ENCODE assay signal across 20 mouse cellular contexts in genomic region chr13:45029791-45030190, GRCm38 (mm10). TPM values are rescaled to one million over a fixed set of nuclear protein-coding genes. Genes with fewer than 3 reads are reported as not detected.
A peak's percentile ranks its signal among the peaks of the same experiment; 100 is the strongest.
DNase-seq lines count a peak whose midpoint lies in the region; ATAC-seq and TF ChIP-seq lines count a peak whose summit lies in the region.
"Had no signal": no experiment of that assay in that cellular context is flagged by ENCODE, and none has a peak within 500 bp of the region (broad histone marks: within the 10 kb centered on the region; RNA-seq: fewer than 3 reads in every experiment).

No protein-coding gene starts in this region.

- H3K9me3 ChIP-seq in midbrain, embryonic 11.5 days (ENCODE audit: control insufficient read depth, low read length) = no peaks in the 10 kb centered on the region
- no peaks in the 10 kb centered on the region for H3K9me3 ChIP-seq in midbrain, postnatal 0 days (ENCODE audit: low read length)
- H3K9me3 ChIP-seq in heart, embryonic 11.5 days (replicated peaks; ENCODE audit: control insufficient read depth, low read length) = no peaks in the 10 kb centered on the region
- H3K9me3 ChIP-seq in forebrain, embryonic 15.5 days = no peaks in the 10 kb centered on the region
- H3K9me3 ChIP-seq: embryonic facial prominence, embryonic 12.5 days; forebrain, embryonic 13.5 days had no signal

- no peak for ATAC-seq in midbrain, embryonic 11.5 days (ENCODE audit: low FRiP score)
- no peak for ATAC-seq in midbrain, postnatal 0 days (ENCODE audit: low FRiP score)
- no peak for ATAC-seq in heart, embryonic 11.5 days (replicated peaks; ENCODE audit: insufficient number of reproducible peaks, low FRiP score, low TSS enrichment)
- ATAC-seq in forebrain, embryonic 15.5 days (replicated peaks) = no peak
- ATAC-seq: forebrain, embryonic 13.5 days; forebrain, embryonic 16.5 days had no signal

- H3K36me3 ChIP-seq in midbrain, embryonic 11.5 days (ENCODE audit: control insufficient read depth, insufficient read depth, low read length) = no peaks in the 10 kb centered on the region
- no peaks in the 10 kb centered on the region for H3K36me3 ChIP-seq in midbrain, postnatal 0 days (ENCODE audit: insufficient read depth, low read length)
- no peaks in the 10 kb centered on the region for H3K36me3 ChIP-seq in heart, embryonic 11.5 days (ENCODE audit: control insufficient read depth, insufficient read depth, low read length)
- H3K36me3 ChIP-seq in forebrain, embryonic 15.5 days = no peaks in the 10 kb centered on the region
- H3K36me3 ChIP-seq: embryonic facial prominence, embryonic 10.5 days; embryonic facial prominence, embryonic 12.5 days had no signal

- H3K4me3 ChIP-seq in midbrain, embryonic 11.5 days (ENCODE audit: low read depth, low read length) = no peak overlapping the region
- no peak overlapping the region for H3K4me3 ChIP-seq in midbrain, postnatal 0 days (ENCODE audit: low read depth, low read length)
- no peak overlapping the region for H3K4me3 ChIP-seq in heart, embryonic 11.5 days (ENCODE audit: low read depth, low read length)
- no peak overlapping the region for H3K4me3 ChIP-seq in forebrain, embryonic 15.5 days
- H3K4me3 ChIP-seq: embryonic facial prominence, embryonic 10.5 days; embryonic facial prominence, embryonic 12.5 days; forebrain, embryonic 13.5 days had no signal

- no peak overlapping the region for H3K27ac ChIP-seq in midbrain, embryonic 11.5 days (ENCODE audit: low read depth, low read length)
- H3K27ac ChIP-seq in midbrain, postnatal 0 days (ENCODE audit: low read depth, low read length) = no peak overlapping the region
- H3K27ac ChIP-seq in heart, embryonic 11.5 days (ENCODE audit: low read depth, low read length) = no peak overlapping the region
- H3K27ac ChIP-seq in forebrain, embryonic 15.5 days (replicated peaks) = no peak overlapping the region
- H3K27ac ChIP-seq: embryonic facial prominence, embryonic 10.5 days; embryonic facial prominence, embryonic 12.5 days; forebrain, embryonic 13.5 days had no signal

- H3K9ac ChIP-seq in midbrain, embryonic 11.5 days (ENCODE audit: low read length) = no peak overlapping the region
- no peak overlapping the region for H3K9ac ChIP-seq in midbrain, postnatal 0 days (replicated peaks; ENCODE audit: low read length, poor library complexity, severe bottlenecking)
- H3K9ac ChIP-seq in heart, embryonic 11.5 days (ENCODE audit: low read depth, low read length) = no peak overlapping the region
- H3K9ac ChIP-seq in forebrain, embryonic 15.5 days (replicated peaks) = no peak overlapping the region
- H3K9ac ChIP-seq: embryonic facial prominence, embryonic 12.5 days; forebrain, embryonic 13.5 days had no signal

- no peak for TF ChIP-seq CTCF in midbrain, postnatal 0 days (IDR thresholded peaks at IDR 0.05)

- peak; percentile 37 for DNase-seq in midbrain, embryonic 11.5 days (ENCODE audit: low spot score, missing footprints)
- no peak for DNase-seq in midbrain, postnatal 0 days (ENCODE audit: low spot score)
- DNase-seq in 416B (ENCODE audit: low read depth) (peak; percentile 8), NIH3T3 (ENCODE audit: low read depth) (peak; percentile 58)
- no peak for DNase-seq in heart, adult 9 months (ENCODE audit: low spot score in 2 of 2)
- DNase-seq: adrenal gland, adult 8-10 months; adrenal gland, postnatal 14 days; adrenal gland, postnatal 36 days; cerebellum, adult 11-12 months; cerebellum, adult 2 months; cerebellum, adult 9-10 months; cerebellum, postnatal 10 days; cerebellum, postnatal 25 days had no signal

- WGBS in midbrain, embryonic 11.5 days = 74% methylated on average over 1 of the region's 1 CpGs
- 83% methylated on average over 1 of the region's 1 CpGs for WGBS in midbrain, postnatal 0 days
- 71% methylated on average over 1 of the region's 1 CpGs for WGBS in heart, embryonic 11.5 days (ENCODE audit: insufficient replicate concordance)
- WGBS in forebrain, embryonic 15.5 days = 78% methylated on average over 1 of the region's 1 CpGs

- H3K4me1 ChIP-seq in midbrain, embryonic 11.5 days (ENCODE audit: control insufficient read depth, insufficient read depth, low read length) = no peaks in the 10 kb centered on the region
- H3K4me1 ChIP-seq in midbrain, postnatal 0 days (ENCODE audit: insufficient read depth, low read length) = no peaks in the 10 kb centered on the region
- H3K4me1 ChIP-seq in heart, embryonic 11.5 days (ENCODE audit: control insufficient read depth, insufficient read depth, low read length) = peaks cover 3% of the 10 kb centered on the region
- peaks cover 3% of the 10 kb centered on the region; the same call in 1 of the 2 replicates for H3K4me1 ChIP-seq in forebrain, embryonic 15.5 days
- H3K4me1 ChIP-seq: forebrain, embryonic 13.5 days had no signal

- no peak overlapping the region for H3K4me2 ChIP-seq in midbrain, embryonic 11.5 days
- no peak overlapping the region for H3K4me2 ChIP-seq in midbrain, postnatal 0 days (ENCODE audit: low read depth, low read length, poor library complexity, severe bottlenecking)
- H3K4me2 ChIP-seq in heart, embryonic 11.5 days = no peak overlapping the region
- no peak overlapping the region for H3K4me2 ChIP-seq in forebrain, embryonic 15.5 days (replicated peaks)
- H3K4me2 ChIP-seq: embryonic facial prominence, embryonic 12.5 days; forebrain, embryonic 13.5 days had no signal

- no peaks in the 10 kb centered on the region for H3K27me3 ChIP-seq in midbrain, embryonic 11.5 days (ENCODE audit: control insufficient read depth, insufficient read depth, low read length)
- no peaks in the 10 kb centered on the region; the same call in 1 of the 2 replicates for H3K27me3 ChIP-seq in midbrain, postnatal 0 days (ENCODE audit: insufficient read depth, low read length)
- H3K27me3 ChIP-seq in heart, embryonic 11.5 days (ENCODE audit: control insufficient read depth, insufficient read depth, low read length) = no peaks in the 10 kb centered on the region
- no peaks in the 10 kb centered on the region for H3K27me3 ChIP-seq in forebrain, embryonic 15.5 days
- H3K27me3 ChIP-seq: embryonic facial prominence, embryonic 12.5 days; forebrain, embryonic 13.5 days had no signal

RNA-seq across cellular contexts. Expression of gene Dtnbp1, which starts 27.8 kb away (rescaled TPM):
- 68.9 and 69.5 TPM in 2 replicates for polyA plus RNA-seq in midbrain, embryonic 11.5 days (2014; fragmentation: Nextera tagmentation; extraction: Ambion mirVana)
- total RNA-seq in midbrain, postnatal 0 days (2014; rRNA removed) = 91.0 and 115 TPM in 2 replicates
- 139 TPM in 2 replicates for polyA plus RNA-seq in midbrain, postnatal 0 days (2015; fragmentation: Nextera tagmentation; extraction: Ambion mirVana)
- polyA plus RNA-seq in heart, embryonic 11.5 days (2014; fragmentation: Nextera tagmentation; extraction: Ambion mirVana) = 64.1 and 67.9 TPM in 2 replicates
- 107 and 113 TPM in 2 replicates for polyA plus RNA-seq in forebrain, embryonic 15.5 days (2015; fragmentation: Nextera tagmentation; extraction: Ambion mirVana)

RNA-seq across cellular contexts. Expression of gene Gm9817, which starts 48.7 kb away (rescaled TPM):
- 0.14 TPM in 1 of 2 replicates, not detected in the other for polyA plus RNA-seq in midbrain, embryonic 11.5 days (2014; fragmentation: Nextera tagmentation; extraction: Ambion mirVana)
- not detected in 2 replicates for total RNA-seq in midbrain, postnatal 0 days (2014; rRNA removed)
- polyA plus RNA-seq in midbrain, postnatal 0 days (2015; fragmentation: Nextera tagmentation; extraction: Ambion mirVana) = 0.17 TPM in 1 of 2 replicates, not detected in the other
- 0.23 TPM in 1 of 2 replicates, not detected in the other for polyA plus RNA-seq in heart, embryonic 11.5 days (2014; fragmentation: Nextera tagmentation; extraction: Ambion mirVana)
- polyA plus RNA-seq in forebrain, embryonic 15.5 days (2015; fragmentation: Nextera tagmentation; extraction: Ambion mirVana) = 0.18 TPM in 1 of 2 replicates, not detected in the other
- total RNA-seq: adrenal gland, postnatal 14 days had no signal
- polyA plus RNA-seq: cerebellum, adult 2 months; embryonic facial prominence, embryonic 10.5 days; embryonic facial prominence, embryonic 12.5 days; forebrain, embryonic 11.5 days; forebrain, embryonic 13.5 days; forebrain, embryonic 16.5 days had no signal

Comparison
In these comparisons a context has a peak if more than half of its experiments do, and no peak if none do; other contexts are left out.
1. DNase-seq: peak in midbrain, embryonic 11.5 days (single experiment), 416B (single experiment) and NIH3T3 (single experiment); none in midbrain, postnatal 0 days (single experiment) and heart, adult 9 months (0 of 2).